Mouse (Mus musculus): ENCODE results near the gene Tmem123. TPM values are rescaled to one million over a fixed set of nuclear protein-coding genes. Genes with fewer than 3 reads are reported as not detected.

Tmem123 gene
- polyA plus RNA-seq, 1 experiment from 2014 or later: 95.8 TPM

GRCm38 (mm10) chr9:7798555-7798954 is 34.7 kb downstream of the Tmem123 start:
- DNase-seq (ENCODE audit: low spot score) (no peak), ATAC-seq (ENCODE audit: insufficient number of reproducible peaks, low FRiP score, low TSS enrichment, low read depth) (no peak)
- Histone ChIP-seq H3K27me3 (ENCODE audit: control insufficient read depth, insufficient read depth, low read length) (no peaks in the 10 kb centered on the region), H3K36me3 (ENCODE audit: control insufficient read depth, insufficient read depth, low read length) (no peaks in the 10 kb centered on the region), H3K9ac (ENCODE audit: low read length) (no peak overlapping the region), H3K4me3 (ENCODE audit: low read depth, low read length) (no peak overlapping the region), H3K4me1 (ENCODE audit: control insufficient read depth, insufficient read depth, low read length) (no peaks in the 10 kb centered on the region), H3K9me3 (ENCODE audit: control insufficient read depth, low read length) (no peaks in the 10 kb centered on the region), H3K27ac (replicated peaks; ENCODE audit: low read depth, low read length) (no peak overlapping the region), H3K4me2 (ENCODE audit: low read depth, severe bottlenecking) (no peak overlapping the region)
- 92% methylated on average over 3 of the region's 3 CpGs for WGBS

- Histone ChIP-seq H3K36me3 (ENCODE audit: control insufficient read depth, insufficient read depth, low read length) (no peaks in the 10 kb centered on the region), H3K27me3 (ENCODE audit: control insufficient read depth, insufficient read depth, low read length) (no peaks in the 10 kb centered on the region), H3K4me2 (ENCODE audit: low read depth, severe bottlenecking) (no peak overlapping the region), H3K9ac (ENCODE audit: low read length) (no peak overlapping the region), H3K27ac (replicated peaks; ENCODE audit: low read depth, low read length) (no peak overlapping the region), H3K4me1 (ENCODE audit: control insufficient read depth, insufficient read depth, low read length) (no peaks in the 10 kb centered on the region), H3K9me3 (ENCODE audit: control insufficient read depth, low read length) (no peaks in the 10 kb centered on the region), H3K4me3 (ENCODE audit: low read depth, low read length) (no peak overlapping the region)
- WGBS: 67% methylated on average over 3 of the region's 5 CpGs
- no peak for DNase-seq (ENCODE audit: low spot score)
- peak; percentile 26; the same call in 1 of the 2 replicates for ATAC-seq (ENCODE audit: insufficient number of reproducible peaks, low FRiP score, low TSS enrichment, low read depth)
These were observed 41.3 kb downstream of the Tmem123 start for GRCm38 (mm10) chr9:7805101-7805506.

- H3K9me3 ChIP-seq (ENCODE audit: control insufficient read depth, low read length): no peaks in the 10 kb centered on the region
- no peaks in the 10 kb centered on the region for H3K27me3 ChIP-seq (ENCODE audit: control insufficient read depth, insufficient read depth, low read length)
- peak; percentile 11 for DNase-seq (ENCODE audit: low spot score)
- WGBS: 84% methylated on average over 3 of the region's 3 CpGs
- H3K36me3 ChIP-seq (ENCODE audit: control insufficient read depth, insufficient read depth, low read length): peaks cover 5% of the 10 kb centered on the region; the same call in 1 of the 2 replicates
- H3K27ac ChIP-seq (replicated peaks; ENCODE audit: low read depth, low read length): no peak overlapping the region
- no peak overlapping the region for H3K4me2 ChIP-seq (ENCODE audit: low read depth, severe bottlenecking)
- H3K4me3 ChIP-seq (ENCODE audit: low read depth, low read length): no peak overlapping the region
- H3K4me1 ChIP-seq (ENCODE audit: control insufficient read depth, insufficient read depth, low read length): no peaks in the 10 kb centered on the region
- no peak for ATAC-seq (ENCODE audit: insufficient number of reproducible peaks, low FRiP score, low TSS enrichment, low read depth)
- no peak overlapping the region for H3K9ac ChIP-seq (ENCODE audit: low read length)
These were observed 58.9 kb downstream of the Tmem123 start for GRCm38 (mm10) chr9:7822758-7823157.

- ATAC-seq (ENCODE audit: insufficient number of reproducible peaks, low FRiP score, low TSS enrichment, low read depth) (no peak), DNase-seq (ENCODE audit: low spot score) (no peak)
- no peaks in the 10 kb centered on the region for H3K4me1 ChIP-seq (ENCODE audit: control insufficient read depth, insufficient read depth, low read length)
- peaks cover 3% of the 10 kb centered on the region; the same call in 1 of the 2 replicates for H3K36me3 ChIP-seq (ENCODE audit: control insufficient read depth, insufficient read depth, low read length)
- 89% methylated on average over 5 of the region's 5 CpGs for WGBS
- H3K9ac ChIP-seq (ENCODE audit: low read length): no peak overlapping the region
- no peak overlapping the region for H3K4me3 ChIP-seq (ENCODE audit: low read depth, low read length)
- no peaks in the 10 kb centered on the region for H3K27me3 ChIP-seq (ENCODE audit: control insufficient read depth, insufficient read depth, low read length)
- H3K9me3 ChIP-seq (ENCODE audit: control insufficient read depth, low read length): no peaks in the 10 kb centered on the region
- no peak overlapping the region for H3K27ac ChIP-seq (replicated peaks; ENCODE audit: low read depth, low read length)
- no peak overlapping the region for H3K4me2 ChIP-seq (ENCODE audit: low read depth, severe bottlenecking)
These were observed 61.1 kb downstream of the Tmem123 start for GRCm38 (mm10) chr9:7824916-7825315.

- Histone ChIP-seq H3K9me3 (ENCODE audit: control insufficient read depth, low read length) (no peaks in the 10 kb centered on the region), H3K27me3 (ENCODE audit: control insufficient read depth, insufficient read depth, low read length) (no peaks in the 10 kb centered on the region), H3K36me3 (ENCODE audit: control insufficient read depth, insufficient read depth, low read length) (peaks cover under 1% of the 10 kb centered on the region; the same call in 1 of the 2 replicates), H3K4me3 (ENCODE audit: low read depth, low read length) (no peak overlapping the region), H3K9ac (ENCODE audit: low read length) (no peak overlapping the region), H3K4me1 (ENCODE audit: control insufficient read depth, insufficient read depth, low read length) (no peaks in the 10 kb centered on the region), H3K4me2 (ENCODE audit: low read depth, severe bottlenecking) (no peak overlapping the region), H3K27ac (replicated peaks; ENCODE audit: low read depth, low read length) (no peak overlapping the region)
- ATAC-seq (ENCODE audit: insufficient number of reproducible peaks, low FRiP score, low TSS enrichment, low read depth) (no peak), DNase-seq (ENCODE audit: low spot score) (no peak)
- WGBS: 94% methylated on average over 4 of the region's 4 CpGs
These were observed 64.9 kb downstream of the Tmem123 start for GRCm38 (mm10) chr9:7828706-7829105.

- no peak for DNase-seq (ENCODE audit: low spot score)
- WGBS: 85% methylated on average over 9 of the region's 9 CpGs
- H3K27ac ChIP-seq (replicated peaks; ENCODE audit: low read depth, low read length): no peak overlapping the region
- no peak for ATAC-seq (ENCODE audit: insufficient number of reproducible peaks, low FRiP score, low TSS enrichment, low read depth)
- H3K27me3 ChIP-seq (ENCODE audit: control insufficient read depth, insufficient read depth, low read length): no peaks in the 10 kb centered on the region
- H3K4me2 ChIP-seq (ENCODE audit: low read depth, severe bottlenecking): no peak overlapping the region
- peaks cover 2% of the 10 kb centered on the region; the same call in 1 of the 2 replicates for H3K36me3 ChIP-seq (ENCODE audit: control insufficient read depth, insufficient read depth, low read length)
- no peaks in the 10 kb centered on the region for H3K9me3 ChIP-seq (ENCODE audit: control insufficient read depth, low read length)
- H3K9ac ChIP-seq (ENCODE audit: low read length): no peak overlapping the region
- H3K4me3 ChIP-seq (ENCODE audit: low read depth, low read length): no peak overlapping the region
- H3K4me1 ChIP-seq (ENCODE audit: control insufficient read depth, insufficient read depth, low read length): no peaks in the 10 kb centered on the region
These were observed 66.0 kb downstream of the Tmem123 start for GRCm38 (mm10) chr9:7829531-7830528.

GRCm38 (mm10) chr9:7833421-7833820 is 69.6 kb downstream of the Tmem123 start:
- H3K4me2 ChIP-seq (ENCODE audit: low read depth, severe bottlenecking): no peak overlapping the region
- WGBS: 89% methylated on average over 6 of the region's 6 CpGs
- no peak for ATAC-seq (ENCODE audit: insufficient number of reproducible peaks, low FRiP score, low TSS enrichment, low read depth)

GRCm38 (mm10) chr9:7835302-7835701 is 71.5 kb downstream of the Tmem123 start:
- Histone ChIP-seq H3K4me2 (ENCODE audit: low read depth, severe bottlenecking) (no peak overlapping the region), H3K36me3 (ENCODE audit: control insufficient read depth, insufficient read depth, low read length) (peaks cover 2% of the 10 kb centered on the region; the same call in 1 of the 2 replicates), H3K4me3 (ENCODE audit: low read depth, low read length) (no peak overlapping the region), H3K4me1 (ENCODE audit: control insufficient read depth, insufficient read depth, low read length) (no peaks in the 10 kb centered on the region), H3K27ac (replicated peaks; ENCODE audit: low read depth, low read length) (no peak overlapping the region), H3K9me3 (ENCODE audit: control insufficient read depth, low read length) (no peaks in the 10 kb centered on the region), H3K27me3 (ENCODE audit: control insufficient read depth, insufficient read depth, low read length) (no peaks in the 10 kb centered on the region), H3K9ac (ENCODE audit: low read length) (no peak overlapping the region)
- WGBS: 94% methylated on average over 1 of the region's 1 CpGs
- DNase-seq (ENCODE audit: low spot score) (no peak), ATAC-seq (ENCODE audit: insufficient number of reproducible peaks, low FRiP score, low TSS enrichment, low read depth) (no peak)

More at GRCm38 (mm10) chr9:7833421-7833820, 69.6 kb downstream of the Tmem123 start:
- Histone ChIP-seq H3K27ac (replicated peaks; ENCODE audit: low read depth, low read length) (no peak overlapping the region), H3K36me3 (ENCODE audit: control insufficient read depth, insufficient read depth, low read length) (peaks cover 2% of the 10 kb centered on the region; the same call in 1 of the 2 replicates), H3K4me3 (ENCODE audit: low read depth, low read length) (no peak overlapping the region), H3K9me3 (ENCODE audit: control insufficient read depth, low read length) (no peaks in the 10 kb centered on the region), H3K9ac (ENCODE audit: low read length) (no peak overlapping the region), H3K4me1 (ENCODE audit: control insufficient read depth, insufficient read depth, low read length) (no peaks in the 10 kb centered on the region), H3K27me3 (ENCODE audit: control insufficient read depth, insufficient read depth, low read length) (no peaks in the 10 kb centered on the region)
- no peak for DNase-seq (ENCODE audit: low spot score)

All from limb, embryonic 11.5 days (tissue).